Mouse (Mus musculus): ENCODE measurements around the gene Gm28048.

The Gm28048 gene

GRCm38 (mm10) chr11:22860335-22861227, 121.3 kb downstream of the Gm28048 start, which contains the start of gene B3gnt2:
Gene B3gnt2 (minus strand): TSS chr11:22860961.
- no peak for DNase-seq (ENCODE audit: extremely low read depth, low read depth)

DNA sequence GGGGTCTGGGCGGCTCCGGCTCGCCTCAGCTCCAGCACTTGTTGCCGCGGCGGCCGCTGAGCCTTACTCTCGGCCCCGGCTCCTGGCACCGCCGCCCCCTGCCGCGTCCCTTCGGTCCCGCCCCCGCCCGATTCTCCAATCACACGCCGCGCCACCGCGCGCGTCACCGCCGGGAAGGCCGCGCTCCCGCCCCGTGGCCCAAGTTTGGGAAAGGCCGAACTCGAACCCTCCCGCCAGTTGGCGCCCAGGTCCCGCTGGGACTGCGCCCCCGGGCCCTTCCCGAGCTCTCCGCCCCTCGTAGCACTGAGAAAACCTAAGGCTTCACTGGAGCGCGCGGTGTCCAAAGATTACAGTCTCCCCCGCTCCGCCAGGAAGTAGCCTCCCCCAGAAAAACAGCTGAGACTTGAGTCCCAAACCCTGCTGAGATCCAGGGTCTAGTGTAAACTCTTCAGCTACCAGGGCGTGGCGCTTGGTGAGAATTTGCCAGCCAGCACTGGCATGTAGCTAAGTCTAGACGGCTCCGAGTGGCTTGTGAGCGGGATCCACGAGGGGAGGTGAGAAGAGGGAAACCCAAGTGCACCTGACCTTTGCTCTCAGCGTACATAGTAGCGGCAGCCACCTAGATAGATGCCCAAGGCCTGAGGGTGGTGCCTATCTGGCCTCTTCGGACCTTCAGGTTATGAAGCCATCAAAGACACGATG, 122.1 kb downstream of the Gm28048 start:
- peak; percentile 74 for DNase-seq (ENCODE audit: extremely low read depth, low read depth)

DNA sequence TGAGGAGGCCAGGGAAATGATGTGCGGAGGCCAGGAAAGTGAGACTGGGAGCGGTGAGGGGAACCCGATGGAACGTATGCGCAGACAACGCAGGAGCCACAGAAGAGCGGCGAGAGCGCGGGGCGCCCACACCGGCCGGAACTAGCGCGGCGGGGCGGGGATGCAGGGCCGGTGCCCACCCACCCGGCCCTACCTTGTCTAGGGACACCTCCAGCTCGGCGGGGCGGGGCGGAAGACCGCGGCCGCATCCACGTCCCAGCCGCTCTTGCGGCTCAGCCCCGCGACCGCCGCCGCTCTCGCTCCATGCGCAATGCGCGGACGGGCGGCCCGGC, 122.6 kb downstream of the Gm28048 start:
- no peak for DNase-seq (ENCODE audit: extremely low read depth, low read depth)

DNA sequence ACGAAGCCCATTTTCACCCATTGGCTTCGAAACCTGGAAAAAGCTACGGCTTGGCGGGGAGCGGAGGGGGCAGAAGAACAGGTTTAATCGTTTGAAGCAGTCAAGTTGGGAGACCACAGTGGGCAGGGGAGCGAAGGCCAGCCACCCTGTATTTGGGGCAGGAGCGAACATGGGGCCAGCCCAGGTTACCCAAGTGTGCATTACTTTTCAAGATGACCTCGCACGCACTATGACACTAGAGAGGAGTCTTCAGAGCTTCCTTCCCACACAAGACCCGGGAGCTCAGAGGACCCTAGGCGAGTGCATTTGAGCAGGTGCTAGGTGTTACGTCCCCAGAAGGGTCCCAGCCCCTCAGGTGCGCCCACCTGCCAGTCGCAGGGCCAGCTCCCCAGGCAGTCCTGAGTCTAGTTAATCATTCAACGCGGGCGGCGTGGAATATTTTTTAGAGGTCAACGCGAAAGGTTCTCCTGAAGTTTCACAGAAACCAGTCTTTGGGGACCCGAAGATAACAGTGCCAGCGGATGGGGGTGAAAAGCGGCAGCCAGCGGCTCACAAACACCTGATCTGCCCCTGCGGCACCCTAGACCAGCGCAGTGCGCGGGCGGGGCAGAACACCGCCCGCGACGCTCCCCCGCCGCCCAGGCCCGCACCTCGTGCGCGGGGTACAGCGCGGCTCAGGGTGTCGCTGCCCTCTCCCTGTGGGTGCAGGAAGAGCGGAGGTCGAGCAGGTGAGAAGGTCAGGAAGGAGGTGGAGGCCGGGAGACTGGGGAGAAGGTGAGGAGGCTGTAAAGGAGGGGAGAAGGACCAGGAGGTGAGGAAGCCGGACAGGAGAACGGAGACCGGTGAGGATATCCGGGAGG, 123.2 kb downstream of the Gm28048 start:
- no peak for DNase-seq (ENCODE audit: extremely low read depth, low read depth)

- DNase-seq (ENCODE audit: extremely low read depth, low read depth), result no peak
These were observed 124.0 kb downstream of the Gm28048 start for GRCm38 (mm10) chr11:22857705-22858440.

DNA sequence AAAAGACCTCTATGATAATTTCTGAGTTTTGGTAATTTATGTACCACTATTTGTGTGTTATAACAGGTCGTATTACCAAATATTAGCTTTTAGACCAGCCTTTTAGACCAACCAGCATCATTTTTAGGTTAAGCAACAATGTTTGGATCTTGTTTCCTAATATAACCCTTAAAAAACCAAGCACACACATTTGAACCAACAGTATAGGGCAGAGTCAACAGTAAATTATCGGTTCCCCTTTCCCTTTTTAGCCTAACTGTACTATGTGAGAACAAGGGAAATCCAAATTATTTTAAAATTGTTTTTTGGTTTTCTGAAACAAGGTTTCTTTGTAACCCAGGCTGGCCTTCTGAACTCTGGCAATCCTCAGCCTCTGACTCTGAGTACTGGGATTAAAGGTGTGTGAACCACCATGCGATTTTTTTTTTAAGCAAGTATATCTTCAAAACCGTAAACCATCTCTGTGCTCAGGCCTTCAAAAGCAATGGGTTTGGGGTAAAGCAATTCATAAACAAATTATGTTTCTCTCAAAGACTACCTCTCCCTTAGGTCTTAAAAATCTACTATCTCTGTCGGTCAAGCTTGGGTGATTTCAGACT, 124.7 kb downstream of the Gm28048 start:
- DNase-seq (ENCODE audit: extremely low read depth, low read depth), result no peak

- DNase-seq (ENCODE audit: extremely low read depth, low read depth), result no peak
These were observed 125.4 kb downstream of the Gm28048 start for GRCm38 (mm10) chr11:22856371-22856965.

DNA sequence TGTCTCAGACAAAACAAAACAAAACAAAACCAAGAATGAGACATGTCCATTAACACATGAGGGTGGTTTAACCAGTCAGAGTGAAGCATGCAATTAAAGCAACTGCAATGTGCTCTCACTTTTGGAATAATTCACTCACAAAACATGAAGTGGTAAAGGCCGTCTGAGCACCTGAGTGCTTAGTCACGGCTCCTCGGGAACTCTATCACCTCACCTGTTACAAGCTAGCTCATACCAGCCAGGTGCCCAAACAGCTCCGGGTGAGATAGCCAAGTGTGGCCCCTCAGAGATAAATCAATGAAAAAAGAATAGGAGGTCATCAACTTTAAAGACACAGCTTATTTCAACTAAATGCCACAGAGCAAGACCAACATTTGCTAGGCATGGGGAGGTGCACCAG, 127.3 kb downstream of the Gm28048 start:
- DNase-seq (ENCODE audit: extremely low read depth, low read depth), result no peak

DNA sequence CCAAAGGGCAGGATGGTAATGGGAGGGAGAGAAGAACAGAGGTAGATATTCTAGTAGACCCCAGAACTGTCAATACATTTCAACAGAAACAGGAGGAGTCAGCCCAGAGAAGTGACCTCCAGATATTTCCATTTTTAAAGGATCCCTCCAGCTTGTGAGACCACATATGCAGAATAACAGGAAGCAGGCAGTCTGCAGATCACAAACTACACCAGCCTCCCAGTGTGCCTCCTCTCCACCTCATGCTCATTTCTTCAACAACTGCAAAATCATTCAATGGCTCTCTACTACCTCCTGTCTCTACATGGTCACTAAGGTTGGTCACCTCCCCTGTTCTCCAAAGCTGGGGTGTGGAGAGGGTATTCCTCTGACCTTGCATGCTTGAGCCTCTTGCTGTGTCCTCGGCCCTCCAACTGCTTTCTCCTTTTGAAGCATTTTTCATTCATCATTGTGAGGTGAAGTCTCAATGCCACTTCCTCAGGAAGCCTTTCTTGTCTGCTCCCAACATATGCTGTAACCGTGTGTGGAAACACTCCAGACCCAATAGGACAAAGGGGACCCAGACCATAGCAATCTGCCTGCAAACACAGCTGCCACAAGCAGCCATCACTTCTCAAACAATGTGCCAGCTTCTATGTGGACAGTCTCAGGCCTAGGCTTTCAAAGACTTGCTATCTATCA, 128.3 kb downstream of the Gm28048 start:
- DNase-seq (ENCODE audit: extremely low read depth, low read depth), result no peak

DNA sequence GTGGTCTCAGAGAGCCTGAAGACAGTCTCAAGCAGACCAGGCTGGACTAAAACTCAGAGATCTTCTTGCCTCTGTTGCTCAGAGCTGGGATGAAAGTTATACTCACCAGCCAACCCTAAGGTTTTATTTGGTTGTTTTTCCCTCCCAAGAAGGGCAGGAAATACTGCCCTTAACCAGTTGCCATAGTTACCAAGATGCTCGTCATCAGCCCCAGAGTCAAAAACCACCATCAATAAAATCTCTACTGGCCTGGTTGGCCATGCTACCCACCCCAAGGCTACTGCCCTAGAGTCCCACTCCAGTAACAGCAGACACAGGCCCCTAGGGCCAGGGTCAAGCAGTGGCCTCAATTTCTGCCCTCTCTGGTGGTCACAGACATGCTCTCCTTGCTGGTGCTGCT, 129.4 kb downstream of the Gm28048 start:
- no peak for DNase-seq (ENCODE audit: extremely low read depth, low read depth)

DNA sequence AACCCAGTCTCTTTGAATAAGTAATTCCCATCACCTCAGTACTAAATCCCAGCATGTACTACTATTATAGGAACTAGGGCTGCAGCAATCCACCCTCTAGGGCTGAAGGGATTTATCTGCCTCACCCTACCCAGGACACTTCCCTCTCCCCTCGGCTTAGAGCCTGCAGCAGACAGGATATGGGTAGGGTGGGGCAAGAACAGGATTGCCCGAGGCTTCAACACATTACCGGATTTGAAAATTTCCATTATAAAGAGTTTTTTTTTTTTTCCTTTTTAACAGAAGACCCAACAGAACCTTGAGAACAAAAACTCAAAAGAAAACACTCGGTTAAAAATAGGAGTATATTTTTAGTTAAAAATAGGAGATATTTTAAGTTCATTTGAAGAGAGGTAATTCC, 130.5 kb downstream of the Gm28048 start:
- DNase-seq (ENCODE audit: extremely low read depth, low read depth), result no peak

DNA sequence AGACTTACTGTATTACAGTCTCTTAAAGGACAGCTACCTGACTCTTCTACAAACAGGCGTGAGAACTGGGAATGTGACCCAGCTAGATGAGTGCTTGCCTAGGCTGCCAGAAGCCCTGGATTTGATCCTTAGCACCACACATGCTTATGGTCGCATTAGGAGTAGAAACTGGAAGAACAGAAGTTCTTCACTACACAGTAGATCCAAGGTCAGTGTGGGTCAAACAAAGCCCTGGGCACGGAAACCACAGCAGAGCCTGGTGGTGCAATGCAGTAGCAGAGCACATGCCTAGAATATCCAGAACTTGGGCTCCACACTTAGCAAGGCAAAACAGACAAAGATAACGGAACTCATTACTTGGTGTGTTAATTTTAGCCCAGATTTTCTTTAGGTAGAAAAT, 131.8 kb downstream of the Gm28048 start:
- no peak for DNase-seq (ENCODE audit: extremely low read depth, low read depth)

DNA sequence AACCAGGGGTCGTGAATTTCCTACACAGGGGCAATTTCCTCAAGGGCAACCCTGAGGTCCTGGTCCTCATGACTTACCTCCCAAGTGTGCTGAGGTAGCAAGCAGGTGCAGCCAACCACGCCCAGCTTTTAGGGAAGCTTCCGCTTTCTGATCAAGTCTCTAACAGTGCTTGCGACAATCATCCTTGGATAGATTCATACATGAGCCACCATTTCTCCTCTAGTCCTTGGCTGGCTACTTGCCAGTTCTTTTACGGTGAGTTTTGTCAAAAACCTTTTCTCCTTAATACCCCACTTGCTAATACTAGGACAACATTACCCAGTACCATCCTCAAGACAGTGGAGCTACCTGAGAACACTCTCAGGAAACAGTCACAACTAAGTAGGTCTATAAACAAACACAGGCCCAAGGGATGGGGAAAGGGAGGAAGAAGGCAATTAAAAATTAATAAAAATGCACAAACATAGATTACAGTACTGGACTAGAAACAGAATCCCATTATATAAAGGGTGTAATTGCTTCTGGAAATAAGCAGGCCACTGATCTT, 133.2 kb downstream of the Gm28048 start:
- peak; percentile 70 for DNase-seq (ENCODE audit: extremely low read depth, low read depth)

DNA sequence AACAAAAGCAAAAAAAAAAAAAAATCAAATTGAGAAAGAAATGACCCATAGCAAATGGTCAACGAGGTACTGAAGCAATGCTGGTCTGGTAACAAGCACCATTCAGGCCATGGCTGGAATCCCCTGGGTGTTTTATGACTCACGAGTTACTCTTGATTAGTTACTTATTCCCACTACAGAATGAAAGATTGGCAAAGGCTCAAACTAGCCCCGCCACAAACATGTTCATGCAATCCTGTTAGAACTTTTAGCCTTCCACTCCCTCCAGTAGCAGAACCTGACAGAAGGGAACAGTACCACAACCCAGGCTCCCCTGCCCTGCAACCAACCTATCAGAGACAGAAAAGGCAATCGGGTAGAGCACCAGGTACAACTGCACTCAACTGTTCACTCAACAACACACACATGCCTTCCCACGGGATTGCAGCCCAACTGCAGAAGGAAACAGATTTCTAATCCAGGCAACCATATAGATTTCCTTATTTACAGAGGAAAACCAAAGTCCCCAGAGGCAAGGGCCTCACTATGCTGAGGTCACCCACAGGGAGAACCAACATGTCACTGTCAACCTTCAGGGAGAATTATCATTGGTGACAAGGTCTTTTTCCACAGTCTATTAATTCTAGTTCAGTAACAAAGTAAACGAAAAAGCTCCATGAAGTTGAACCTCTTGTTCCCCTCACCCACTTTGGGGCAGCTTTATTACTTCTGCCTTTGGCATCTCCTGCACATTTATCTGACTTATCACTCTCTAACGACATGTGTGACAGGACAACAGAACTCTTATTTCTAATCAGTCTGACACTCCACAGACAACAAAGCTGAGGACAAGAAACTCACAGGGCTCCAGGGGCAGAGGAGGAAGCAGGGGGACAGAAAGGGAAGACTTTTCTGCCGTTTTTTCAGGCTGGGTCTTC, 133.9 kb downstream of the Gm28048 start:
- DNase-seq (ENCODE audit: extremely low read depth, low read depth), result no peak

DNA sequence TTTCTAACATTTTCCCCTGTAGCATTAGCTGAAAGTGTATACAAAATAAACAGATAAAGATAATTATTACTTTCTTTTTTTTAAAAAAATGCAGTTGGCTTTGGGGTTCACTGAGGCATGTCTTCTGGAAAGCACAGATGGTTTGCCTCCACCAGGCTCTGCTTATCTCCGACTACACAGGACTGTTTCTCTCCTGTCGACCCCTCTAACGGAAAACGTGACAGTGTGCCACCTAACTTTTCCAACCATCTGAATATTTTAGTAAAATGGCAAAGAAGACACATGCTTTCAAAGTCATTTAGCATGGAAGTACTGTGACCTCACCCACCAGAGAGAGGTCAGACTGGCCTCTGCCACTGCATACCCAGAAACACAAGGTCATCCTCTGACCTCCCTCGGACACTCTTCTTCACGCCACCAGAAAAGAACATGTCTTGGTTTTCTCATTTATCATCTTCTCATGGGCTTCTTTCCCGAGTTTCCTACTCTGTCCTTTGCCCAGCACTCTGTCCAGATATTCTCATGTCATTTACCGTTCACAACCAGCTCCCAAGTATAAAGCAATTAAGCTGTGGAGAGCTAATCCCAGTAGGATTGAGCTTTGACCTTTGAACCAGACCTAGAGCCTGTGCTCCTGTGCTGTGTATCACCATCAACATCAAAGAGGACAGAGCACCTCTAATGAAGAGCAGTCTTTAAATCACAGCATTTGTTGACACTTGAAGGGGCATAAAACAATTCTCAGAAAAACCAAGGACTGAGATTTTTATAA, 134.7 kb downstream of the Gm28048 start:
- DNase-seq (ENCODE audit: extremely low read depth, low read depth), result no peak

GRCm38 (mm10) chr11:22846093-22846835, 135.6 kb downstream of the Gm28048 start:
- no peak for DNase-seq (ENCODE audit: extremely low read depth, low read depth)

Data from MEL-GATA-1-ER (cell line).